Mouse (Mus musculus) MEL (cell line): Measurements from ENCODE around the gene Snapin. TPM values are rescaled to one million over a fixed set of nuclear protein-coding genes. Genes with fewer than 3 reads are reported as not detected.

Source experiments
- DNase-seq: peaks from one replicate; pipeline ENCODE4 v3.0.0; 2011; ENCODE audit warnings: low read depth, low spot score
- H3K27ac ChIP-seq: 2 replicates; pipeline ENCODE4 v1.5.1; 2012; ENCODE audit warnings: low read depth, mild to moderate bottlenecking, control low read depth, low read length, moderate library complexity; ENCODE audit not compliant: control insufficient read depth
- H3K27me3 ChIP-seq, 2 experiments: fragments of 150-350 bp in 1 of 2; sonication (generic) in 1 of 2; 2 replicates each; pipeline ENCODE4 v1.6.1; 2012; ENCODE audit warnings: low read length in 2 of 2, mild to moderate bottlenecking in 2 of 2, improper control_type of control experiment in 1 of 2, moderate library complexity in 1 of 2; ENCODE audit not compliant: insufficient read depth in 2 of 2, control insufficient read depth in 1 of 2
- H3K36me3 ChIP-seq, 2 experiments: 2 replicates each; pipeline ENCODE4 v1.6.1; 2012 to 2014; ENCODE audit warnings: low read length in 2 of 2, improper control_type of control experiment in 1 of 2, inconsistent platforms in 1 of 2, mild to moderate bottlenecking in 1 of 2; ENCODE audit not compliant: insufficient read depth in 2 of 2, control insufficient read depth in 1 of 2
- H3K4me1 ChIP-seq, 2 experiments: fragments of 150-350 bp in 1 of 2; sonication (generic) in 1 of 2; 2 replicates each; pipeline ENCODE4 v1.6.1; 2012; ENCODE audit warnings: low read length in 2 of 2, improper control_type of control experiment in 1 of 2, mild to moderate bottlenecking in 1 of 2; ENCODE audit not compliant: insufficient read depth in 2 of 2, control insufficient read depth in 1 of 2
- H3K4me3 ChIP-seq, 2 experiments: fragments of 150-350 bp in 1 of 2; sonication (generic) in 1 of 2; 2 replicates each; pipeline ENCODE4 v1.5.1; 2012; ENCODE audit warnings: low read depth in 2 of 2, low read length in 2 of 2, mild to moderate bottlenecking in 2 of 2, moderate library complexity in 2 of 2, control low read depth in 1 of 2, improper control_type of control experiment in 1 of 2; ENCODE audit not compliant: control insufficient read depth in 1 of 2, insufficient read depth in 1 of 2
- H3K79me2 ChIP-seq: 2 replicates; pipeline ENCODE4 v1.6.1; 2012; ENCODE audit warnings: mild to moderate bottlenecking, low read length, moderate library complexity; ENCODE audit not compliant: control insufficient read depth, poor library complexity, insufficient read depth
- H3K9ac ChIP-seq: 2 replicates; pipeline ENCODE4 v1.6.1; 2012; ENCODE audit warnings: low read depth, mild to moderate bottlenecking, control low read depth, low read length, moderate library complexity; ENCODE audit not compliant: control insufficient read depth, poor library complexity, severe bottlenecking
- H3K9me3 ChIP-seq: fragments of 150-350 bp; sonication (generic); replicated peaks from 2 replicates; pipeline ENCODE4 v1.6.1; 2012; ENCODE audit warnings: mild to moderate bottlenecking, low read length, improper control_type of control experiment, moderate library complexity; ENCODE audit not compliant: insufficient read depth
- BHLHE40 ChIP-seq: IDR thresholded peaks from 2 replicates; pipeline ENCODE4 v1.6.1; 2012; ENCODE audit warnings: low read depth, mild to moderate bottlenecking, inconsistent platforms, low read length, improper control_type of control experiment, borderline replicate concordance
- CHD1 ChIP-seq: IDR thresholded peaks from 2 replicates; pipeline ENCODE4 v1.6.1; 2012; ENCODE audit warnings: low read depth, mild to moderate bottlenecking, inconsistent platforms, low read length, improper control_type of control experiment
- CHD2 ChIP-seq: IDR thresholded peaks from 2 replicates; pipeline ENCODE4 v1.6.1; 2011; ENCODE audit warnings: low read length, improper control_type of control experiment
- CTCF ChIP-seq, 3 experiments: IDR thresholded peaks in 2 of 3; conservative IDR thresholded peaks in 1 of 3; 2 replicates each; pipeline ENCODE4 v1.5.1; 2011 to 2012; ENCODE audit warnings: low read length in 3 of 3, low read depth in 2 of 3, mild to moderate bottlenecking in 2 of 3, improper control_type of control experiment in 1 of 3, inconsistent platforms in 1 of 3, mixed read lengths in 1 of 3, moderate library complexity in 1 of 3; ENCODE audit not compliant: control insufficient read depth in 1 of 3, insufficient read depth in 1 of 3, poor library complexity in 1 of 3, severe bottlenecking in 1 of 3
- E2F4 ChIP-seq: IDR thresholded peaks from 2 replicates; pipeline ENCODE4 v1.6.1; 2011; ENCODE audit warnings: low read depth, low read length, improper control_type of control experiment, borderline replicate concordance
- ELF1 ChIP-seq: IDR thresholded peaks from 2 replicates; pipeline ENCODE4 v1.6.1; 2014; ENCODE audit warnings: low read depth, mild to moderate bottlenecking, inconsistent platforms, low read length, improper control_type of control experiment, moderate library complexity
- EP300 ChIP-seq, 2 experiments: IDR thresholded peaks; 2 replicates each; pipeline ENCODE4 v1.6.1; 2011; ENCODE audit warnings: improper control_type of control experiment in 2 of 2, low read length in 2 of 2, low read depth in 1 of 2, mild to moderate bottlenecking in 1 of 2
- ETS1 ChIP-seq: IDR thresholded peaks from 2 replicates; pipeline ENCODE4 v1.6.1; 2012; ENCODE audit warnings: low read depth, mild to moderate bottlenecking, inconsistent platforms, low read length, improper control_type of control experiment, moderate library complexity
- GABPA ChIP-seq: IDR thresholded peaks from 2 replicates; pipeline ENCODE4 v1.6.1; 2012; ENCODE audit warnings: low read depth, mild to moderate bottlenecking, inconsistent platforms, low read length, improper control_type of control experiment, moderate library complexity
- GATA1 ChIP-seq: IDR thresholded peaks from 2 replicates; pipeline ENCODE4 v1.6.1; 2011; ENCODE audit warnings: low read depth, low read length, improper control_type of control experiment
- HCFC1 ChIP-seq: IDR thresholded peaks from 2 replicates; pipeline ENCODE4 v1.6.1; 2012; ENCODE audit warnings: low read depth, mild to moderate bottlenecking, inconsistent platforms, low read length, improper control_type of control experiment, moderate library complexity
- MAX ChIP-seq: IDR thresholded peaks from 2 replicates; pipeline ENCODE4 v1.6.1; 2011; ENCODE audit warnings: low read length, improper control_type of control experiment
- MAZ ChIP-seq: IDR thresholded peaks from 2 replicates; pipeline ENCODE4 v1.6.1; 2012; ENCODE audit warnings: low read depth, mild to moderate bottlenecking, inconsistent platforms, low read length, improper control_type of control experiment
- MEF2A ChIP-seq: IDR thresholded peaks from 2 replicates; pipeline ENCODE4 v1.6.1; 2014; ENCODE audit warnings: low read depth, mild to moderate bottlenecking, inconsistent platforms, low read length, improper control_type of control experiment; ENCODE audit not compliant: poor library complexity, insufficient replicate concordance, severe bottlenecking; ENCODE audit errors: extremely low read depth
- MXI1 ChIP-seq: IDR thresholded peaks from 2 replicates; pipeline ENCODE4 v1.6.1; 2011; ENCODE audit warnings: mild to moderate bottlenecking, low read depth, low read length, improper control_type of control experiment
- MYB ChIP-seq: IDR thresholded peaks from 2 replicates; pipeline ENCODE4 v1.6.1; 2011; ENCODE audit warnings: mild to moderate bottlenecking, low read depth, low read length, improper control_type of control experiment
- NELFE ChIP-seq: IDR thresholded peaks from 2 replicates; pipeline ENCODE4 v1.6.1; 2011; ENCODE audit warnings: low read depth, low read length, improper control_type of control experiment
- POLR2A ChIP-seq, 2 experiments: IDR thresholded peaks; 2 replicates each; pipeline ENCODE4 v1.6.1; 2011 to 2012; ENCODE audit warnings: low read length in 2 of 2, mild to moderate bottlenecking in 2 of 2, control low read depth in 1 of 2, improper control_type of control experiment in 1 of 2, low read depth in 1 of 2, moderate library complexity in 1 of 2; ENCODE audit not compliant: control insufficient read depth in 1 of 2, insufficient read depth in 1 of 2, poor library complexity in 1 of 2
- POLR2AphosphoS2 ChIP-seq: IDR thresholded peaks from 2 replicates; pipeline ENCODE4 v1.6.1; 2011; ENCODE audit warnings: low read length, improper control_type of control experiment
- RAD21 ChIP-seq: IDR thresholded peaks from 2 replicates; pipeline ENCODE4 v1.6.1; 2011; ENCODE audit warnings: mild to moderate bottlenecking, low read depth, low read length, improper control_type of control experiment
- RCOR1 ChIP-seq: IDR thresholded peaks from 2 replicates; pipeline ENCODE4 v1.6.1; 2012; ENCODE audit warnings: low read depth, mild to moderate bottlenecking, inconsistent platforms, low read length, improper control_type of control experiment
- SIN3A ChIP-seq: IDR thresholded peaks from 2 replicates; pipeline ENCODE4 v1.6.1; 2012; ENCODE audit warnings: low read length, improper control_type of control experiment, inconsistent platforms
- SMC3 ChIP-seq: IDR thresholded peaks from 2 replicates; pipeline ENCODE4 v1.6.1; 2011; ENCODE audit warnings: low read depth, low read length, improper control_type of control experiment
- TBP ChIP-seq: IDR thresholded peaks from 2 replicates; pipeline ENCODE4 v1.8.0; 2011; ENCODE audit warnings: low read depth, low read length, improper control_type of control experiment
- TCF12 ChIP-seq: IDR thresholded peaks from 2 replicates; pipeline ENCODE4 v1.6.1; 2014; ENCODE audit warnings: low read depth, mild to moderate bottlenecking, inconsistent platforms, low read length, improper control_type of control experiment, moderate library complexity
- UBTF ChIP-seq: IDR thresholded peaks from 2 replicates; pipeline ENCODE4 v1.6.1; 2012; ENCODE audit warnings: low read depth, mild to moderate bottlenecking, inconsistent platforms, low read length, improper control_type of control experiment, moderate library complexity, borderline replicate concordance; ENCODE audit not compliant: insufficient read depth
- USF1 ChIP-seq: IDR thresholded peaks from 2 replicates; pipeline ENCODE4 v1.6.1; 2014; ENCODE audit warnings: low read depth, mild to moderate bottlenecking, inconsistent platforms, low read length, improper control_type of control experiment, moderate library complexity
- USF2 ChIP-seq, 2 experiments: IDR thresholded peaks; 2 replicates each; pipeline ENCODE4 v1.6.1; 2011 to 2012; ENCODE audit warnings: improper control_type of control experiment in 2 of 2, low read length in 2 of 2, borderline replicate concordance in 1 of 2, inconsistent platforms in 1 of 2, low read depth in 1 of 2, mild to moderate bottlenecking in 1 of 2; ENCODE audit not compliant: insufficient read depth in 1 of 2
- ZKSCAN1 ChIP-seq: IDR thresholded peaks from 2 replicates; pipeline ENCODE4 v1.6.1; 2012; ENCODE audit warnings: low read depth, mild to moderate bottlenecking, inconsistent platforms, low read length, improper control_type of control experiment, moderate library complexity
- ZMIZ1 ChIP-seq: IDR thresholded peaks from 2 replicates; pipeline ENCODE4 v1.6.1; 2012; ENCODE audit warnings: low read depth, mild to moderate bottlenecking, inconsistent platforms, low read length, improper control_type of control experiment, moderate library complexity
- ZNF384 ChIP-seq: IDR thresholded peaks from 2 replicates; pipeline ENCODE4 v1.6.1; 2012; ENCODE audit warnings: low read depth, mild to moderate bottlenecking, inconsistent platforms, low read length, improper control_type of control experiment
- polyA plus RNA-seq, 2 experiments: library from polyadenylated mRNA; stranded (reverse) in 1 of 2; unstranded in 1 of 2; fragments of >175 nt in 1 of 2; fragments of >200 nt in 1 of 2; gene quantifications; 2 replicates each; pipeline versions ENCODE4 v1.2.1 to v1.2.4; 2012; ENCODE audit warnings: low replicate concordance in 2 of 2, low read depth in 1 of 2; ENCODE audit not compliant: insufficient read length in 2 of 2, insufficient read depth in 1 of 2, missing spikeins in 1 of 2
- total RNA-seq: library from RNA; depleted of rRNA; stranded (reverse); fragments of 300-350 nt; gene quantifications from 2 replicates; pipeline ENCODE4 v1.2.3, GENCODE M21; 2012

Snapin gene
- total and polyA plus RNA-seq, 3 experiments: 24.5 to 46.8 TPM; not detected in 1

GRCm38 (mm10) chr3:90515242-90515641 is 24.4 kb upstream of the Snapin start:
- no peak for DNase-seq
- peak overlapping the region; percentile 64 to 84 for H3K4me3 ChIP-seq
- peaks cover 0 to 17% of the 10 kb centered on the region in 2 experiments; a peak in 3 of 4 replicates for H3K4me1 ChIP-seq
- H3K79me2 ChIP-seq: no peaks in the 10 kb centered on the region; the same call in 1 of the 2 replicates
- no peak overlapping the region for H3K27ac ChIP-seq
- H3K9me3 ChIP-seq: no peaks in the 10 kb centered on the region
- no peaks in the 10 kb centered on the region for H3K27me3 ChIP-seq
- peak overlapping the region; percentile 64 for H3K9ac ChIP-seq
- peak; percentile 3; the same call in 1 of the 2 replicates for TF ChIP-seq ELF1
- TF ChIP-seq RAD21: no peak
- TF ChIP-seq ZNF384: no peak
- peaks cover 0 to 6% of the 10 kb centered on the region in 2 experiments; a peak in 2 of 4 replicates for H3K36me3 ChIP-seq

GRCm38 (mm10) chr3:90514691-90515090 is 23.9 kb upstream of the Snapin start:
- H3K27ac ChIP-seq: no peak overlapping the region; the same call in 1 of the 2 replicates
- H3K4me3 ChIP-seq: peak overlapping the region; percentile 64 to 84
- H3K4me1 ChIP-seq: peaks cover 0 to 17% of the 10 kb centered on the region in 2 experiments; a peak in 3 of 4 replicates
- no peaks in the 10 kb centered on the region for H3K27me3 ChIP-seq
- H3K9me3 ChIP-seq: no peaks in the 10 kb centered on the region
- H3K79me2 ChIP-seq: no peaks in the 10 kb centered on the region; the same call in 1 of the 2 replicates
- peak overlapping the region; percentile 70 for H3K9ac ChIP-seq
- peak; percentile 86 for DNase-seq
- H3K36me3 ChIP-seq: peaks cover 0 to 6% of the 10 kb centered on the region in 2 experiments; a peak in 2 of 4 replicates
- 0 out of 2 replicates have a peak, but pooled peaks have one; percentile 24 for TF ChIP-seq USF1
- TF ChIP-seq GABPA: no peak
- TF ChIP-seq MXI1: peak; percentile 99
- TF ChIP-seq SMC3: no peak
- no peak; the same call in 1 of the 2 replicates for TF ChIP-seq MYB
- no peak for TF ChIP-seq RCOR1
- 0 out of 6 replicates have a peak, but pooled peaks of 1 of the 3 experiments have one; percentile 0 for TF ChIP-seq CTCF (IDR thresholded peaks at IDR 0.05 in 2 of 3, conservative IDR thresholded peaks at IDR 0.05 in 1 of 3; ENCODE audit: control insufficient read depth in 1 of 3, insufficient read depth in 1 of 3, low read depth in 2 of 3, low read length in 3 of 3, poor library complexity in 1 of 3, severe bottlenecking in 1 of 3)
- TF ChIP-seq TBP: peak; percentile 76
- no peak for TF ChIP-seq E2F4
- TF ChIP-seq RAD21: no peak
- peak; percentile 71 for TF ChIP-seq NELFE
- no peak for TF ChIP-seq USF2 (IDR thresholded peaks at IDR 0.05; ENCODE audit: borderline replicate concordance in 1 of 2, insufficient read depth in 1 of 2, low read depth in 1 of 2, low read length in 2 of 2)
- TF ChIP-seq MEF2A: no peak
- peak; percentile 84 for TF ChIP-seq ZMIZ1
- TF ChIP-seq EP300 (IDR thresholded peaks at IDR 0.05; ENCODE audit: low read depth in 1 of 2, low read length in 2 of 2): no peak
- TF ChIP-seq ZKSCAN1: no peak
- TF ChIP-seq MAX: peak; percentile 64
- TF ChIP-seq HCFC1: no peak; the same call in 1 of the 2 replicates
- TF ChIP-seq CHD2: no peak
- TF ChIP-seq POLR2A (IDR thresholded peaks at IDR 0.05; ENCODE audit: control insufficient read depth in 1 of 2, insufficient read depth in 1 of 2, low read depth in 1 of 2, low read length in 2 of 2, poor library complexity in 1 of 2): peak; percentile 54 to 83; a peak in 3 of 4 replicates
- TF ChIP-seq GATA1: 0 out of 2 replicates have a peak, but pooled peaks have one; percentile 4
- peak; percentile 64 for TF ChIP-seq TCF12
- TF ChIP-seq MAZ: 0 out of 2 replicates have a peak, but pooled peaks have one; percentile 32
- TF ChIP-seq POLR2AphosphoS2: peak; percentile 90
- peak; percentile 95 for TF ChIP-seq SIN3A
- TF ChIP-seq ETS1: no peak
- TF ChIP-seq CHD1: no peak
- no peak for TF ChIP-seq BHLHE40
- no peak for TF ChIP-seq UBTF
